Mouse (Mus musculus) liver, postnatal 0 days (tissue): ENCODE measurements around the gene Csrp1. TPM values are rescaled to one million over a fixed set of nuclear protein-coding genes. Genes with fewer than 3 reads are reported as not detected.

Experiments used
- ATAC-seq: fragments of 200-750 bp; cut with Nextera tagmentation; 2 replicates; pipeline ENCODE4 v1.8.0; 2017; ENCODE audit warnings: mild to moderate bottlenecking, moderate library complexity
- DNase-seq: peaks from one replicate; pipeline ENCODE4 v3.0.0-alpha.2; 2016
- H3K27ac ChIP-seq: fragments of 300-500 bp; sonication (generic); 2 replicates; pipeline ENCODE4 v1.5.1; 2014; ENCODE audit warnings: antibody characterized with exemption, moderate library complexity, mild to moderate bottlenecking, low read depth
- H3K27me3 ChIP-seq: fragments of 300-500 bp; sonication (generic); 2 replicates; pipeline ENCODE4 v1.6.1; 2014; ENCODE audit warnings: low read length, control low read depth, mixed read lengths; ENCODE audit not compliant: insufficient read depth
- H3K36me3 ChIP-seq: fragments of 300-500 bp; sonication (generic); replicated peaks from 2 replicates; pipeline ENCODE4 v1.6.1; 2014; ENCODE audit warnings: mild to moderate bottlenecking, control low read depth, low read length, moderate library complexity, mixed read lengths; ENCODE audit not compliant: insufficient read depth
- H3K4me1 ChIP-seq: fragments of 300-500 bp; sonication (generic); 2 replicates; pipeline ENCODE4 v1.6.1; 2014; ENCODE audit warnings: antibody characterized with exemption, mild to moderate bottlenecking, control low read depth; ENCODE audit not compliant: insufficient read depth
- H3K4me2 ChIP-seq: fragments of 300-500 bp; sonication (generic); 2 replicates; pipeline ENCODE4 v1.6.1; 2014; ENCODE audit warnings: low read depth, mild to moderate bottlenecking, low read length, moderate library complexity, mixed read lengths
- H3K4me3 ChIP-seq: fragments of 300-500 bp; sonication (generic); 2 replicates; pipeline ENCODE4 v1.5.1; 2014; ENCODE audit warnings: low read depth, low read length
- H3K9ac ChIP-seq: fragments of 300-500 bp; sonication (generic); replicated peaks from 2 replicates; pipeline ENCODE4 v1.6.1; 2014; ENCODE audit warnings: mild to moderate bottlenecking, moderate library complexity
- H3K9me3 ChIP-seq: fragments of 300-500 bp; sonication (generic); 2 replicates; pipeline ENCODE4 v1.6.1; 2016; ENCODE audit warnings: mild to moderate bottlenecking, control low read depth, low read length, mixed read lengths
- CTCF ChIP-seq: sonication (generic); IDR thresholded peaks from 2 replicates; pipeline ENCODE4 v1.5.1; 2016; ENCODE audit warnings: antibody characterized with exemption, low read depth
- EP300 ChIP-seq: IDR thresholded peaks from 2 replicates; pipeline ENCODE4 v1.6.1; 2016; ENCODE audit warnings: antibody characterized with exemption, low read depth, mild to moderate bottlenecking
- WGBS: fragments of 180-500 bp; shearing (Covaris S2); extraction: QIAGEN DNeasy Blood & Tissue Kit; methylation state at CpG from one replicate; pipeline ENCODE4 v1.1.7; 2014; ENCODE audit not compliant: insufficient replicate concordance; 5-methylcytosine and 5-hydroxymethylcytosine counted together
- polyA plus RNA-seq: library from polyadenylated mRNA; unstranded; fragments of >200 nt; fragmentation: Nextera tagmentation; extraction: Ambion mirVana; gene quantifications from 2 replicates; pipeline ENCODE4 v1.2.1, GENCODE M21; 2015

The Csrp1 gene
- polyA plus RNA-seq, 1 experiment from 2014 or later: 23.5 TPM

DNA sequence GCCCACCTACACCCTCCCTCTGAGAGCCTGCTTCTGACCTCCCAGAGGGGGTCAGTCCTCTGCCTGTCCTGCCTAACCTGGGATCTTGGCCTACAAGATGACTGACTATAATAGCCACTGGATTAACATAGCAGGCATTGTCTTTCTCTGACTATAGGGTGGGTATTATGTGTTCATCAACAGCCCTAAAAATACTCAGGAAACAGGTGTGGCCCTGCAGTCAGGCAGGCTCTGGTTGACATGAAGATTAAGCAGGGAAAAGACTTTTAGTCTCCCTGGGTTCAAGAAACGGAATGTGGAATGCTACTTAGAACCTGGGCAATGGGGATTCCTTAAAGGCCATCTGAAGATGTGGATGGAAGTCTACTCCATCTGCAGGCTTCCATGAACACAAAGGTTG is 78.6 kb downstream of the Csrp1 start:
- TF ChIP-seq CTCF (no peak), EP300 (no peak)
- H3K9me3 ChIP-seq: no peaks in the 10 kb centered on the region
- no peak overlapping the region for H3K4me2 ChIP-seq
- peaks cover 8% of the 10 kb centered on the region for H3K4me1 ChIP-seq
- H3K27me3 ChIP-seq: peaks cover 11% of the 10 kb centered on the region
- no peak overlapping the region for H3K4me3 ChIP-seq
- H3K9ac ChIP-seq: no peak overlapping the region
- DNase-seq: no peak
- no peaks in the 10 kb centered on the region for H3K36me3 ChIP-seq
- no peak for ATAC-seq
- no peak overlapping the region for H3K27ac ChIP-seq
- 80% methylated on average over 1 of the region's 1 CpGs for WGBS

DNA sequence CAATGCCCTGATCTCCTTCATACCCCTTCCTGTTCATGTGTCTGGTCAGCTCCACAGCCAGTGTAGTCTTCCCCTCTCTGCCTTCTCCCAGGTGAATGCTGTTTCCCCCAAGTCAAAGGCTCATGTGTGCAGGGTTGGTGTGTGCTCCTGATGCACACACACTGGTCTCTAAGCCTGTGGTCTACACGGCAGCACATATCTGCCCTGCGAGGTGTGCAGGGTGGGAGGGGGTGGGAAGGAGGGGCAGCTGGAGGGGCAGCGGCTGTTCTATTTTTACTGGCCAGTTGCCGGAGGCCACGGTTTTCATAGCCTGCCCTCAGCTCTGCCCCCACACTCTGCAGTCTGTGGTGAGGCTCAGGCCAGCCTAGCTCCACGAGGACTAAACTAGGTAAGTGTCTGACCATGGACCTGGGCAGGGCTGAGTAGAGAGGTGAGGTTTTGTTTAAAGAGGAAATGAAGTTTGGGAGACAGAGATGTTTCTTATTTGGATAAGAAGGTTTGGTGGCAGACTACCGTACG is 79.3 kb downstream of the Csrp1 start:
- DNase-seq (no peak), ATAC-seq (no peak)
- H3K36me3 ChIP-seq: no peaks in the 10 kb centered on the region
- WGBS: 36% methylated on average over 8 of the region's 8 CpGs
- H3K9ac ChIP-seq: no peak overlapping the region
- peaks cover 4% of the 10 kb centered on the region; the same call in 1 of the 2 replicates for H3K4me1 ChIP-seq
- H3K27ac ChIP-seq: no peak overlapping the region
- peaks cover 7% of the 10 kb centered on the region for H3K27me3 ChIP-seq
- TF ChIP-seq CTCF (no peak), EP300 (no peak)
- H3K9me3 ChIP-seq: no peaks in the 10 kb centered on the region
- no peak overlapping the region for H3K4me2 ChIP-seq
- no peak overlapping the region for H3K4me3 ChIP-seq

DNA sequence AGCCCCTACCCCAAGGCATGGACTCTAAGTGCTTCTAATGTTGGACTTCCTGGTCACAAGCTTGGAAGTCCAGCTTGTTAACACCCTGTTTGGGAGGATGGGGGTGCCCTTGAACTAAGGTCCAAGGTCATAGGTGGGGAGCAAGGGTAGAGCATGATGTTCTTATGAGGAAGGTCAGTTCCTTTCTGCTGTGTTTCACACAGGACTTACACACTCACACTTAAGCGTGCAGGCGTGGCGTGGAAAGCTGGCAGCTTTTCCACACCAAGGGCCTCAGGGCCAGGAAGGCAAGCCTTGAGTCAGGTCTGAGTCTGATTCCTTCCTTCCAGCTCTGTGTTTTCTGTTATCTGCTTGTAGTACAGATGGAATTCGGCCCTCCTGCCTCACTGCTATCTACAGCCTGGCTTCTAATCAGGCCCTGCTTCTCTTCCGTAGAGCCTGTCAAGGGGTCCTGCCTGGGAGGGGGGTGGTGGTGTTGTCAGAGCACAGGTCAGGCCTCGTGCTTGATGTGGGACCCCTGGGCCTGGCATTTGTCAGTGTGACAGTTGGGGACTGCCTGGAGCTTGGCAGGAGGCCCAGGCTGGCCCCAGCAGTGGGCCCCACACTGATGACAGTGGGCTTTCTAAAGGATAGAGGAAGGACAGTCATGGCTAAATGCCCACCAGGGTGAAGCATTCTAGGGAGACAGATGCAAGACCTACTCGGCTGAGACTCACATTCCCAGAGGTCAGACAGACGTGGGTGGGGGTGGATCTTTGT is 80.5 kb downstream of the Csrp1 start:
- H3K4me3 ChIP-seq: no peak overlapping the region
- WGBS: 38% methylated on average over 8 of the region's 8 CpGs
- H3K9ac ChIP-seq: no peak overlapping the region
- peaks cover 3% of the 10 kb centered on the region; the same call in 1 of the 2 replicates for H3K27me3 ChIP-seq
- H3K36me3 ChIP-seq: no peaks in the 10 kb centered on the region
- H3K27ac ChIP-seq: no peak overlapping the region
- no peak for DNase-seq
- TF ChIP-seq EP300 (no peak), CTCF (no peak)
- H3K4me2 ChIP-seq: no peak overlapping the region
- ATAC-seq: no peak
- peaks cover 4% of the 10 kb centered on the region; the same call in 1 of the 2 replicates for H3K4me1 ChIP-seq
- no peaks in the 10 kb centered on the region for H3K9me3 ChIP-seq

Other genes starting within 250 kb of the Csrp1 start
- 0.92 and 0.94 TPM in 2 replicates for gene Nav1, start 112.8 kb upstream of the Csrp1 start, polyA plus RNA-seq
- gene Phlda3, start 46.1 kb downstream of the Csrp1 start, polyA plus RNA-seq: 4.0 and 4.9 TPM in 2 replicates
- gene Tnni1, start 59.4 kb downstream of the Csrp1 start, polyA plus RNA-seq: 1.2 and 4.7 TPM in 2 replicates
- 0.42 and 0.77 TPM in 2 replicates for gene Lad1, start 98.5 kb downstream of the Csrp1 start, polyA plus RNA-seq
- gene Tnnt2, start 116.3 kb downstream of the Csrp1 start, polyA plus RNA-seq: 3.2 and 3.6 TPM in 2 replicates
- gene Pkp1, start 199.1 kb downstream of the Csrp1 start, polyA plus RNA-seq: 0.05 TPM in 1 of 2 replicates, not detected in the other